In genomic region chr3:134828875-134829530, GRCm38 (mm10) we compare ENCODE assay signal across 8 mouse cellular contexts. TPM values are rescaled to one million over a fixed set of nuclear protein-coding genes. Genes with fewer than 3 reads are reported as not detected.
DNase-seq lines count a peak whose midpoint lies in the region; ATAC-seq lines count a peak whose summit lies in the region.

Gene Tacr3 (plus strand): TSS chr3:134829007.

- H3K4me1 ChIP-seq in heart, embryonic 11.5 days (ENCODE audit: control insufficient read depth, insufficient read depth, low read length) = no peaks in the 10 kb centered on the region
- peaks cover 12% of the 10 kb centered on the region for H3K4me1 ChIP-seq in hindbrain, embryonic 13.5 days (replicated peaks)
- H3K4me1 ChIP-seq in megakaryocyte, embryonic 14.5 days = peaks cover 3% of the 10 kb centered on the region; the same call in 1 of the 2 replicates

- WGBS in heart, embryonic 11.5 days (ENCODE audit: insufficient replicate concordance) = 2% methylated on average over 36 of the region's 36 CpGs
- 1% methylated on average over 36 of the region's 36 CpGs for WGBS in hindbrain, embryonic 13.5 days

- no peaks in the 10 kb centered on the region for H3K36me3 ChIP-seq in heart, embryonic 11.5 days (ENCODE audit: control insufficient read depth, insufficient read depth, low read length)
- H3K36me3 ChIP-seq in hindbrain, embryonic 13.5 days = no peaks in the 10 kb centered on the region
- no peaks in the 10 kb centered on the region for H3K36me3 ChIP-seq in megakaryocyte, embryonic 14.5 days (replicated peaks; ENCODE audit: low read length)

- peak; percentile 63; the same call in 1 of the 2 replicates for ATAC-seq in heart, embryonic 11.5 days (replicated peaks; ENCODE audit: insufficient number of reproducible peaks, low FRiP score, low TSS enrichment)
- ATAC-seq in hindbrain, embryonic 13.5 days (ENCODE audit: low FRiP score) = peak; percentile 82

- H3K9me3 ChIP-seq in heart, embryonic 11.5 days (replicated peaks; ENCODE audit: control insufficient read depth, low read length) = no peaks in the 10 kb centered on the region
- no peaks in the 10 kb centered on the region for H3K9me3 ChIP-seq in hindbrain, embryonic 13.5 days
- H3K9me3 ChIP-seq in megakaryocyte, embryonic 14.5 days = peaks cover 19% of the 10 kb centered on the region

- peak within 1 kb of the TSS; percentile 17; the same call in 1 of the 2 replicates for H3K9ac ChIP-seq in heart, embryonic 11.5 days (ENCODE audit: low read depth, low read length)
- H3K9ac ChIP-seq in hindbrain, embryonic 13.5 days = peak within 1 kb of the TSS; percentile 72

- peak within 1 kb of the TSS; percentile 42 for H3K4me3 ChIP-seq in heart, embryonic 11.5 days (ENCODE audit: low read depth, low read length)
- H3K4me3 ChIP-seq in hindbrain, embryonic 13.5 days = peak within 1 kb of the TSS; percentile 52
- H3K4me3 ChIP-seq in megakaryocyte, embryonic 14.5 days (replicated peaks) = peak within 1 kb of the TSS; percentile 18

- DNase-seq in heart, postnatal 36 days = no peak
- peak; percentile 17 to 59 for DNase-seq in urinary bladder, postnatal 4 days (ENCODE audit: low spot score in 2 of 2)
- no peak for DNase-seq in urinary bladder, postnatal 10 days (ENCODE audit: low spot score)
- DNase-seq in right cerebral cortex, postnatal 36 days (ENCODE audit: low spot score in 2 of 2) = peak; percentile 1 to 7
- DNase-seq in cerebellum, adult 11-12 months = no peak

- peaks cover 8% of the 10 kb centered on the region; the same call in 1 of the 2 replicates for H3K27me3 ChIP-seq in heart, embryonic 11.5 days (ENCODE audit: control insufficient read depth, insufficient read depth, low read length)
- peaks cover 16% of the 10 kb centered on the region for H3K27me3 ChIP-seq in hindbrain, embryonic 13.5 days
- H3K27me3 ChIP-seq in megakaryocyte, embryonic 14.5 days (replicated peaks) = peaks cover 10% of the 10 kb centered on the region

- H3K27ac ChIP-seq in heart, embryonic 11.5 days (ENCODE audit: low read depth, low read length) = no peak within 1 kb of the TSS
- no peak within 1 kb of the TSS for H3K27ac ChIP-seq in hindbrain, embryonic 13.5 days

- peak within 1 kb of the TSS; percentile 84 for H3K4me2 ChIP-seq in heart, embryonic 11.5 days
- H3K4me2 ChIP-seq in hindbrain, embryonic 13.5 days = peak within 1 kb of the TSS; percentile 97

- intact Hi-C loops in heart, postnatal 36 days (cut with DNase I) = no loop called here

RNA-seq across cellular contexts. Expression of gene Tacr3, which starts in this region (rescaled TPM):
- 0.06 and 0.19 TPM in 2 replicates for polyA plus RNA-seq in heart, embryonic 11.5 days (2014; fragmentation: Nextera tagmentation; extraction: Ambion mirVana)
- not detected for total RNA-seq in heart, postnatal 36 days (2021)
- 3.6 and 4.2 TPM in 2 replicates for polyA plus RNA-seq in hindbrain, embryonic 13.5 days (2015; fragmentation: Nextera tagmentation; extraction: Ambion mirVana)
- polyA plus RNA-seq in megakaryocyte, embryonic 14.5 days (2012; ENCODE audit: insufficient read depth, low replicate concordance) = not detected in 2 replicates

Comparison
In these comparisons a context has a peak if more than half of its experiments do, and no peak if none do; other contexts are left out.
1. DNase-seq: peak in urinary bladder, postnatal 4 days (2 of 2) and right cerebral cortex, postnatal 36 days (2 of 2); none in heart, postnatal 36 days (0 of 2), urinary bladder, postnatal 10 days (single experiment) and cerebellum, adult 11-12 months (single experiment).
2. Peak in ATAC-seq, H3K4me3 ChIP-seq, H3K9ac ChIP-seq and H3K4me2 ChIP-seq in heart, embryonic 11.5 days; RNA of the gene not detected or under 1 TPM.
3. Peak in every context shown above with its lines, with median percentiles within 50 percentile points of each other: H3K4me3 ChIP-seq.